In genomic region chr9:44085741-44086665, GRCm38 (mm10) we compare ENCODE assay signal across 8 mouse cellular contexts. TPM values are rescaled to one million over a fixed set of nuclear protein-coding genes. Genes with fewer than 3 reads are reported as not detected.
A peak's percentile ranks its signal among the peaks of the same experiment; 100 is the strongest.
DNase-seq lines count a peak whose midpoint lies in the region; ATAC-seq lines count a peak whose summit lies in the region.

No protein-coding gene starts in this region.

- peaks cover 50% of the 10 kb centered on the region for H3K4me1 ChIP-seq in midbrain, embryonic 10.5 days
- peaks cover 12% of the 10 kb centered on the region for H3K4me1 ChIP-seq in midbrain, embryonic 16.5 days (ENCODE audit: control insufficient read depth, insufficient read depth, low read length)
- H3K4me1 ChIP-seq in forebrain, embryonic 13.5 days: peaks cover 38% of the 10 kb centered on the region
- H3K4me1 ChIP-seq in midbrain, embryonic 11.5 days (ENCODE audit: control insufficient read depth, insufficient read depth, low read length): peaks cover 20% of the 10 kb centered on the region

- no peak overlapping the region for H3K9ac ChIP-seq in midbrain, embryonic 16.5 days (ENCODE audit: low read depth, low read length)
- H3K9ac ChIP-seq in forebrain, embryonic 13.5 days: no peak overlapping the region
- 0 out of 2 replicates have a peak overlapping the region, but pooled peaks have one; percentile 73 for H3K9ac ChIP-seq in midbrain, embryonic 11.5 days (ENCODE audit: low read length)

- peaks cover 5% of the 10 kb centered on the region for H3K36me3 ChIP-seq in midbrain, embryonic 10.5 days
- H3K36me3 ChIP-seq in midbrain, embryonic 16.5 days (ENCODE audit: control insufficient read depth, insufficient read depth, low read length): no peaks in the 10 kb centered on the region
- no peaks in the 10 kb centered on the region for H3K36me3 ChIP-seq in forebrain, embryonic 13.5 days (ENCODE audit: poor library complexity, severe bottlenecking)
- no peaks in the 10 kb centered on the region for H3K36me3 ChIP-seq in midbrain, embryonic 11.5 days (ENCODE audit: control insufficient read depth, insufficient read depth, low read length)

- no peak for DNase-seq in midbrain, embryonic 10.5 days (ENCODE audit: low spot score)
- peak; percentile 68 to 76 for DNase-seq in heart, postnatal 14 days
- DNase-seq in layer of hippocampus, adult 18-20 months (ENCODE audit: low spot score in 2 of 2): peak; percentile 70 to 87
- DNase-seq in midbrain, embryonic 11.5 days (ENCODE audit: low spot score, missing footprints): peak; percentile 84
- no peak for DNase-seq in B cell, adult 2 months

- H3K9me3 ChIP-seq in midbrain, embryonic 10.5 days (replicated peaks): no peaks in the 10 kb centered on the region
- H3K9me3 ChIP-seq in midbrain, embryonic 16.5 days (replicated peaks; ENCODE audit: control insufficient read depth, low read length, poor library complexity, severe bottlenecking): no peaks in the 10 kb centered on the region
- no peaks in the 10 kb centered on the region for H3K9me3 ChIP-seq in forebrain, embryonic 13.5 days (replicated peaks)
- no peaks in the 10 kb centered on the region for H3K9me3 ChIP-seq in midbrain, embryonic 11.5 days (ENCODE audit: control insufficient read depth, low read length)

- no peak overlapping the region; the same call in 1 of the 2 replicates for H3K4me2 ChIP-seq in midbrain, embryonic 16.5 days (ENCODE audit: low read length)
- H3K4me2 ChIP-seq in forebrain, embryonic 13.5 days: peak overlapping the region; percentile 97; the same call in 1 of the 2 replicates
- peak overlapping the region; percentile 99; the same call in 1 of the 2 replicates for H3K4me2 ChIP-seq in midbrain, embryonic 11.5 days

- no peak overlapping the region for H3K27ac ChIP-seq in midbrain, embryonic 10.5 days (replicated peaks)
- H3K27ac ChIP-seq in midbrain, embryonic 16.5 days (ENCODE audit: low read length): no peak overlapping the region
- H3K27ac ChIP-seq in forebrain, embryonic 13.5 days: no peak overlapping the region
- H3K27ac ChIP-seq in midbrain, embryonic 11.5 days (ENCODE audit: low read depth, low read length): no peak overlapping the region

- no peak for ATAC-seq in midbrain, embryonic 16.5 days
- no peak for ATAC-seq in forebrain, embryonic 13.5 days
- no peak for ATAC-seq in midbrain, embryonic 11.5 days (ENCODE audit: low FRiP score)
- no peak for ATAC-seq in megakaryocyte-erythroid progenitor cell, adult 5-6 weeks (replicated peaks; ENCODE audit: low FRiP score, low TSS enrichment, poor library complexity, severe bottlenecking)

- peaks cover 90% of the 10 kb centered on the region for H3K27me3 ChIP-seq in midbrain, embryonic 10.5 days (ENCODE audit: low read depth, poor library complexity, severe bottlenecking)
- peaks cover 24% of the 10 kb centered on the region for H3K27me3 ChIP-seq in midbrain, embryonic 16.5 days (ENCODE audit: control insufficient read depth, insufficient read depth, low read depth, low read length)
- peaks cover 51% of the 10 kb centered on the region for H3K27me3 ChIP-seq in forebrain, embryonic 13.5 days
- H3K27me3 ChIP-seq in midbrain, embryonic 11.5 days (ENCODE audit: control insufficient read depth, insufficient read depth, low read length): peaks cover 32% of the 10 kb centered on the region

- intact Hi-C loops in heart, postnatal 14 days (cut with DNase I): no loop called here

- 68% methylated on average over 15 of the region's 15 CpGs for WGBS in midbrain, embryonic 10.5 days
- WGBS in midbrain, embryonic 16.5 days: 70% methylated on average over 15 of the region's 15 CpGs
- 66% methylated on average over 15 of the region's 15 CpGs for WGBS in forebrain, embryonic 13.5 days
- 65% methylated on average over 15 of the region's 15 CpGs for WGBS in midbrain, embryonic 11.5 days

- H3K4me3 ChIP-seq in midbrain, embryonic 10.5 days: peak overlapping the region; percentile 76
- no peak overlapping the region for H3K4me3 ChIP-seq in midbrain, embryonic 16.5 days (ENCODE audit: low read depth, low read length)
- no peak overlapping the region for H3K4me3 ChIP-seq in forebrain, embryonic 13.5 days
- no peak overlapping the region for H3K4me3 ChIP-seq in midbrain, embryonic 11.5 days (ENCODE audit: low read depth, low read length)

RNA-seq across cellular contexts. Expression of gene Mfrp, which starts 15.5 kb away (rescaled TPM):
- 0.07 and 0.17 TPM in 2 replicates for polyA plus RNA-seq in midbrain, embryonic 10.5 days (2016; fragmentation: Nextera tagmentation; extraction: Ambion mirVana)
- polyA plus RNA-seq in midbrain, embryonic 16.5 days (2015; fragmentation: Nextera tagmentation; extraction: Ambion mirVana): 0.15 and 0.16 TPM in 2 replicates
- polyA plus RNA-seq in forebrain, embryonic 13.5 days (2015; fragmentation: Nextera tagmentation; extraction: Ambion mirVana): 0.06 and 0.23 TPM in 2 replicates
- total RNA-seq in heart, postnatal 14 days (2021): not detected
- total RNA-seq in layer of hippocampus, adult 18-20 months (2021): 1 to 10 TPM in 1 of 2 experiments, under 1 TPM in 1; 0.30 to 1.8 TPM
- polyA plus RNA-seq in midbrain, embryonic 11.5 days (2014; fragmentation: Nextera tagmentation; extraction: Ambion mirVana): not detected in 2 replicates
- 0.30 TPM in 1 of 2 replicates, not detected in the other for total RNA-seq in megakaryocyte-erythroid progenitor cell, adult 5-6 weeks (2014; fragmentation: Nextera tagmentation)
- not detected in 2 replicates for total RNA-seq in megakaryocyte-erythroid progenitor cell, adult 5-6 weeks (2017)

RNA-seq across cellular contexts. Expression of gene Usp2, which starts 19.2 kb away (rescaled TPM):
- polyA plus RNA-seq in midbrain, embryonic 10.5 days (2016; fragmentation: Nextera tagmentation; extraction: Ambion mirVana): 11.3 and 16.5 TPM in 2 replicates
- polyA plus RNA-seq in midbrain, embryonic 16.5 days (2015; fragmentation: Nextera tagmentation; extraction: Ambion mirVana): 6.7 and 9.7 TPM in 2 replicates
- polyA plus RNA-seq in forebrain, embryonic 13.5 days (2015; fragmentation: Nextera tagmentation; extraction: Ambion mirVana): 7.1 and 8.6 TPM in 2 replicates
- 100 to 1,000 TPM; 149 to 157 TPM for total RNA-seq in heart, postnatal 14 days (2021)
- total RNA-seq in layer of hippocampus, adult 18-20 months (2021): 10 to 100 TPM; 77.6 to 79.1 TPM
- polyA plus RNA-seq in midbrain, embryonic 11.5 days (2014; fragmentation: Nextera tagmentation; extraction: Ambion mirVana): 7.3 and 9.7 TPM in 2 replicates
- 0.35 and 2.1 TPM in 2 replicates for total RNA-seq in megakaryocyte-erythroid progenitor cell, adult 5-6 weeks (2014; fragmentation: Nextera tagmentation)
- total RNA-seq in megakaryocyte-erythroid progenitor cell, adult 5-6 weeks (2017): 0.15 and 1.8 TPM in 2 replicates

RNA-seq across cellular contexts. Expression of gene C1qtnf5, which starts 21.0 kb away (rescaled TPM):
- polyA plus RNA-seq in midbrain, embryonic 10.5 days (2016; fragmentation: Nextera tagmentation; extraction: Ambion mirVana): 0.29 and 0.93 TPM in 2 replicates
- polyA plus RNA-seq in midbrain, embryonic 16.5 days (2015; fragmentation: Nextera tagmentation; extraction: Ambion mirVana): 4.6 and 5.5 TPM in 2 replicates
- 1.0 and 1.2 TPM in 2 replicates for polyA plus RNA-seq in forebrain, embryonic 13.5 days (2015; fragmentation: Nextera tagmentation; extraction: Ambion mirVana)
- total RNA-seq in heart, postnatal 14 days (2021): 10 to 100 TPM; 15.2 to 19.5 TPM
- 10 to 100 TPM; 16.9 to 21.2 TPM for total RNA-seq in layer of hippocampus, adult 18-20 months (2021)
- polyA plus RNA-seq in midbrain, embryonic 11.5 days (2014; fragmentation: Nextera tagmentation; extraction: Ambion mirVana): 0.85 and 0.99 TPM in 2 replicates
- not detected in 2 replicates for total RNA-seq in megakaryocyte-erythroid progenitor cell, adult 5-6 weeks (2014; fragmentation: Nextera tagmentation)
- total RNA-seq in megakaryocyte-erythroid progenitor cell, adult 5-6 weeks (2017): not detected in 2 replicates

RNA-seq across cellular contexts. Expression of gene Gm49380, which starts 27.3 kb away (rescaled TPM):
- polyA plus RNA-seq in midbrain, embryonic 10.5 days (2016; fragmentation: Nextera tagmentation; extraction: Ambion mirVana): 0.35 and 0.63 TPM in 2 replicates
- polyA plus RNA-seq in midbrain, embryonic 16.5 days (2015; fragmentation: Nextera tagmentation; extraction: Ambion mirVana): 0.10 and 0.15 TPM in 2 replicates
- polyA plus RNA-seq in forebrain, embryonic 13.5 days (2015; fragmentation: Nextera tagmentation; extraction: Ambion mirVana): 0.19 TPM in 1 of 2 replicates, not detected in the other
- under 1 TPM in 1 of 2 experiments, not detected in 1; 0.12 TPM for total RNA-seq in heart, postnatal 14 days (2021)
- total RNA-seq in layer of hippocampus, adult 18-20 months (2021): under 1 TPM in 1 of 2 experiments, not detected in 1; 0.38 TPM
- polyA plus RNA-seq in midbrain, embryonic 11.5 days (2014; fragmentation: Nextera tagmentation; extraction: Ambion mirVana): 0.23 and 0.36 TPM in 2 replicates
- not detected in 2 replicates for total RNA-seq in megakaryocyte-erythroid progenitor cell, adult 5-6 weeks (2014; fragmentation: Nextera tagmentation)
- total RNA-seq in megakaryocyte-erythroid progenitor cell, adult 5-6 weeks (2017): not detected in 2 replicates

RNA-seq across cellular contexts. Expression of gene Rnf26, which starts 27.3 kb away (rescaled TPM):
- 81.3 and 81.5 TPM in 2 replicates for polyA plus RNA-seq in midbrain, embryonic 10.5 days (2016; fragmentation: Nextera tagmentation; extraction: Ambion mirVana)
- 25.6 and 26.0 TPM in 2 replicates for polyA plus RNA-seq in midbrain, embryonic 16.5 days (2015; fragmentation: Nextera tagmentation; extraction: Ambion mirVana)
- 45.7 and 50.1 TPM in 2 replicates for polyA plus RNA-seq in forebrain, embryonic 13.5 days (2015; fragmentation: Nextera tagmentation; extraction: Ambion mirVana)
- total RNA-seq in heart, postnatal 14 days (2021): 10 to 100 TPM; 10.1 to 11.3 TPM
- total RNA-seq in layer of hippocampus, adult 18-20 months (2021): 10 to 100 TPM; 29.7 to 29.8 TPM
- 49.5 and 56.4 TPM in 2 replicates for polyA plus RNA-seq in midbrain, embryonic 11.5 days (2014; fragmentation: Nextera tagmentation; extraction: Ambion mirVana)
- 46.0 and 52.5 TPM in 2 replicates for total RNA-seq in megakaryocyte-erythroid progenitor cell, adult 5-6 weeks (2014; fragmentation: Nextera tagmentation)
- 13.5 and 20.9 TPM in 2 replicates for total RNA-seq in megakaryocyte-erythroid progenitor cell, adult 5-6 weeks (2017)

Comparison
In these comparisons a context has a peak if more than half of its experiments do, and no peak if none do; other contexts are left out.
1. DNase-seq: peak in heart, postnatal 14 days (2 of 2), layer of hippocampus, adult 18-20 months (2 of 2) and midbrain, embryonic 11.5 days (single experiment); none in midbrain, embryonic 10.5 days (single experiment) and B cell, adult 2 months (0 of 2).